Mouse (Mus musculus): ENCODE results near the gene Znhit3.
A peak's percentile ranks its signal among the peaks of the same experiment; 100 is the strongest.

Gene Znhit3

GRCm38 (mm10) chr11:84916053-84916702, at the start of gene Znhit3:
Gene Znhit3 (minus strand): TSS chr11:84916366.
- peak; percentile 87 to 90 for DNase-seq

GRCm38 (mm10) chr11:84963556-84963955, 47.4 kb upstream of the Znhit3 start:
- DNase-seq, result no peak

GRCm38 (mm10) chr11:84962536-84962935, 46.4 kb upstream of the Znhit3 start:
- DNase-seq, result no peak

GRCm38 (mm10) chr11:84961571-84961970, 45.4 kb upstream of the Znhit3 start:
- DNase-seq, result no peak

- DNase-seq, result peak; percentile 84 to 87
Measured at GRCm38 (mm10) chr11:84960780-84961179, 44.6 kb upstream of the Znhit3 start.

DNA sequence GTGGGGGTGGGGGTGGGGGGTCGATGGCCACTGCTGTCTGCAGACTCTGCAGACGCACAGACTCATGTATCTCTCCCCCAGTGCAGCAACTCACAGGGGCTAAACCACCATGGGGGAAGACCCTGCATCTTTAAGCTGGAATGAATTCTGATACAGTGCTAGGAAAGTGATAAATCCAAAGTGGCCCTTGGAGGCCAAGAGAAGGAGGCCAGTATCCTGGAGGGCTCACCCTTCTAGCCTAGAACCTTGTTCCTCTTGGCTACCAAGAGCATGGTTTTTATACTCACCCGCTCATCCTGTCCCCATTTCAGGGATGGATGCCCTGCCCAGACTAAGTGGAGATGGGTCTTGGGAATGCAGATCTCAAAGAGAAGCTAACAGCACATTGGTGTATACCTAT, 44.1 kb upstream of the Znhit3 start:
- no peak for DNase-seq

- peak; percentile 47 to 55 for DNase-seq
Measured at GRCm38 (mm10) chr11:84959701-84960181, 43.6 kb upstream of the Znhit3 start.

GRCm38 (mm10) chr11:84959181-84959580, 43.0 kb upstream of the Znhit3 start:
- no peak for DNase-seq

GRCm38 (mm10) chr11:84958271-84958630, 42.1 kb upstream of the Znhit3 start:
- DNase-seq, result peak in 1 of 2 experiments; percentile 26

GRCm38 (mm10) chr11:84957591-84958270, 41.6 kb upstream of the Znhit3 start, which contains the start of gene Car4:
Gene Car4 (plus strand): TSS chr11:84957786.
- peak; percentile 64 to 67 for DNase-seq

DNA sequence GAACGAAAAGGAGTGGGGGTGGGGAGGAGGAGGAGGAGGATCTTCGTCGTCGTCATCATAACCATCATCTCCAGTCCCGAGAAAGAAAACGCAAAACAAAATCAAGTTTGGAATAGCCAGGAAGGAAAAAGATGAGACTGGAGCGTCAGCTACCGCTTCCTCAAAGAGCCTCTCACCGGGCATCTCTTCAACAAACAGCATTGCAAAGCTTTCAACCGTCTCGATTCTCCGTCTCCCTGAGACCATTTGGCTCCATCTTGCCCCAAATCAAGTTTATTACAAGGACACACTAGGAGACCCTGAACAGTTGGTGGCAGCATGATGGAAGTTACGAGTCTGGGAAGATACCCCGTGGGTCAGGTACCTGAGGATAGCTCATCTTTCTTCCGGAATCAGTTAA, 41.0 kb upstream of the Znhit3 start:
- no peak for DNase-seq

- no peak for DNase-seq
Measured at GRCm38 (mm10) chr11:84956400-84956799, 40.2 kb upstream of the Znhit3 start.

GRCm38 (mm10) chr11:84952611-84953010, 36.4 kb upstream of the Znhit3 start:
- no peak for DNase-seq

- DNase-seq, result peak; percentile 70 to 84
Measured at GRCm38 (mm10) chr11:84948526-84948925, 32.4 kb upstream of the Znhit3 start.

- no peak for DNase-seq
Measured at GRCm38 (mm10) chr11:84948114-84948513, 31.9 kb upstream of the Znhit3 start.

- no peak for DNase-seq
Measured at GRCm38 (mm10) chr11:84947206-84947605, 31.0 kb upstream of the Znhit3 start.

DNA sequence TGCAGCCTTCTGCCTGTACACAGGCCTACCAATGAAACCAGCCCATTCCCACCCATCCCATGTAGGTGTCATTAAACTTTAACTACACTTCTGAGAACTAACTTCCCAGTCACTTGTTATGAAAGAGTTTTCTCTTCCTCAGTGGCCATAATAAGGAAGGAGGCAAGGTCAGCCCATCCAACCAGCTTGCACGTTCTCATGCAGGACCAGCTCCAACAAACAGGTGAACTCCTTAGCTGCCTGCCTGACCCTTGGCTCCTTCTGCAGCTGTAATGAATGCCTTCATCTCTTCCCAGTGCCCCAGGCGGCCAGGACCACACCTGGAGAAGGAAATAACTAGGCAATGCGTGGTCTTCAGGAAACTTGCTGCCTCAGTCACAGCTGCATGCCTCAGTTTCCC, 29.7 kb upstream of the Znhit3 start:
- DNase-seq, result no peak

GRCm38 (mm10) chr11:84944639-84945435, 28.7 kb upstream of the Znhit3 start:
- DNase-seq, result no peak

- DNase-seq, result peak in 1 of 2 experiments; percentile 33
Measured at GRCm38 (mm10) chr11:84943948-84944347, 27.8 kb upstream of the Znhit3 start.

GRCm38 (mm10) chr11:84940140-84940539, 24.0 kb upstream of the Znhit3 start:
- no peak for DNase-seq

DNA sequence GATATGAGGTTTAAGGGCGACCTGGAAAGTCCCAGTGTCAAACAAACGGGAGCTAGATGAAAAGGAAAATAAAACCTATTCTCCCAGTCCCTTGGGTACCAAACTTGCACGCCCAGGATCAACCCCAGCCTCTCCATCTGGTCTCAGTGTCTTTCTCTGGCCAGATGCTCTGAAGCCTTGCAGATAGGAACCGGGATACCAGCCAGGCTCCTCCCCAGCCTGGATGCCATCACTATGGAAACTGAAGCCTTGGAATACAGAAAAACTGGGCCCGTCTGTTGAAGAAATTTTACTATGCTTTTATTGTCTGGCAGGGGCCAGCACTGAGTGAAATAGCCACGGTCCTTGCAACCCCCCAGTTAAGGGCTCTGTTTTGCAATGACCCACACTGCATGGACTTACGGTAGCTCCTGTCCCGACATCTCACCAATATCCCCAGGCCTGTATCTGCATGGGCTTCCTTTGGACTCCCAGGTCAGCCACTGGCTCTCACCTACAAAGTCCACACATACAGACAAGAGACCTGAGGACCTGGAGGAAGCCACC, 23.4 kb upstream of the Znhit3 start:
- DNase-seq, result peak; percentile 67 to 73

GRCm38 (mm10) chr11:84932261-84932660, 16.1 kb upstream of the Znhit3 start:
- no peak for DNase-seq

GRCm38 (mm10) chr11:84920981-84921380, 4.8 kb upstream of the Znhit3 start:
- no peak for DNase-seq
